Mouse (Mus musculus) C2C12 (cell line): ENCODE results near the gene Sox12.

Source experiments
- CEBPB ChIP-seq: IDR thresholded peaks from one replicate; pipeline ENCODE4 v1.6.1; 2011; ENCODE audit warnings: low read depth, mild to moderate bottlenecking, control low read depth, moderate library complexity
- CTCF ChIP-seq: IDR thresholded peaks from one replicate; pipeline ENCODE4 v1.5.1; 2011; ENCODE audit not compliant: control insufficient read depth, insufficient read depth, insufficient read length
- MAX ChIP-seq: IDR thresholded peaks from one replicate; pipeline ENCODE4 v1.6.1; 2011; ENCODE audit warnings: mild to moderate bottlenecking, control low read depth
- MYOD1 ChIP-seq: IDR thresholded peaks from one replicate; pipeline ENCODE4 v1.6.1; 2011; ENCODE audit warnings: low read depth; ENCODE audit not compliant: control insufficient read depth, insufficient read length
- MYOG ChIP-seq: IDR thresholded peaks from one replicate; pipeline ENCODE4 v1.6.1; 2011; ENCODE audit not compliant: control insufficient read depth, insufficient read length; ENCODE audit errors: extremely low read depth
- USF1 ChIP-seq: IDR thresholded peaks from one replicate; pipeline ENCODE4 v1.6.1; 2011; ENCODE audit warnings: low read depth, mild to moderate bottlenecking, control low read depth, moderate library complexity

DNA sequence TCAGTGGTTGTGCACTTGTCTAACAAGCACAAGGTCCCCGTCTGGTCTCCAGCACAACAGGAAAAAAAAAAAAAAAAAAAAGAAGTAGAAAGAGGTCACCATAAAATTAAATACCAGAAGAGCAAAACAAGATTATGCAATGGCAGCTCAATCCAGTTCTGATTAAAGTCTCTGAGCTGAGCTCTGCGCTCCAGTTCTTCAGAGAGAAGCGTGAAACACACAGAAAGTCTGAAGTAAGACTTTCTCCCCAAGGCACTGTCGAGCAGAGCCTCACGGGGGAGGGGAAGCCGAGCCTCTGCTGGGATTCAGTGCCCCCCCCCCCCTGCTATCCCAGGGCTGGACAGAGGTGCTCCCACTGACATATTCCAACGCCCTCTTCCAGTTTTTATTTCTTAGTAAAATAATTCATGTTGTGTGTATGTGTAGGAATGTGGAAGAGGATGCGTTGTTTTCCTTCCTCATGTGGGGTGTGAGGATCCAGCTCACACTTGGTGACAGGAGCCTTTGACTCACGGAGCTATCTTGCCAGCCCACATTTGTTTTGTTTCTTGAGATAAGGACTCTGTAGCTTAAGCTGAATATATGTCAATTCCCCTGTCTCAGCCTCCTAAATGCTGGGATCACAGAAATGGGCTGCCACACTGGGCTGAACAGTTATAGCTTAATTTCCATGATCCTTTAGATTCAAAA is 50.9 kb downstream of the Sox12 start:
- TF ChIP-seq CTCF: no peak
- TF ChIP-seq USF1: no peak
- no peak for TF ChIP-seq MAX
- no peak for TF ChIP-seq MYOD1
- no peak for TF ChIP-seq CEBPB
- TF ChIP-seq MYOG: no peak
